Mouse (Mus musculus) lung, postnatal 0 days (tissue): ENCODE results near the gene Mmp14.

Experiments used
- CTCF ChIP-seq: IDR thresholded peaks from 2 replicates; pipeline ENCODE4 v1.5.1; 2016; ENCODE audit warnings: antibody characterized with exemption, mild to moderate bottlenecking
- EP300 ChIP-seq: IDR thresholded peaks from 2 replicates; pipeline ENCODE4 v1.6.1; 2016; ENCODE audit warnings: antibody characterized with exemption, mild to moderate bottlenecking, control low read depth

DNA sequence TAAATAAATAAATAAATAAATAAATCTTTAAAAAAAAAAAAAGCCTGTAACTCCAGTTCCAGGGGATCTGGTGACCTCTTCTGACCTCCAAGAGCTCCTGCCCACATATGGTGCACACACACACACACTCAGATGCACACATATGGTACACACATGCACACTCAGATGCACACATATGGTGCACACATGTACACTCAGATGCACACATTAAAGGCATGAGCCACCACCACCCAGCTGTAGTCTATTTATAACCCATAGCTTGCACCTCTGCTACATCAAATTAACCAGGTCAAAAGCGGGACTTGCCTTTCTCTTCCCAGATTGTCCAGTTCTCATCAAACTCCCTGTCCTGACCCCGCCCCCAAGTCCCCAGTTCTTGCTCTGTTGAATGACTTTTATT lies 10.4 kb upstream of the Mmp14 start:
- TF ChIP-seq CTCF (no peak), EP300 (no peak)
